Mouse (Mus musculus) heart, embryonic 15.5 days (tissue): ENCODE measurements around the gene Tfeb. TPM values are rescaled to one million over a fixed set of nuclear protein-coding genes. Genes with fewer than 3 reads are reported as not detected.

ENCODE experiments used
- ATAC-seq: fragments of 200-750 bp; cut with Nextera tagmentation; replicated peaks from 2 replicates; pipeline ENCODE4 v1.8.0; 2017; ENCODE audit warnings: low read depth, moderate TSS enrichment; ENCODE audit not compliant: insufficient number of reproducible peaks, insufficient read depth, low FRiP score
- H3K27ac ChIP-seq: fragments of 300-500 bp; sonication (generic); 2 replicates; pipeline ENCODE4 v1.5.1; 2015; ENCODE audit warnings: mild to moderate bottlenecking, inconsistent platforms
- H3K27me3 ChIP-seq: fragments of 300-500 bp; sonication (generic); 2 replicates; pipeline ENCODE4 v1.6.1; 2015; ENCODE audit warnings: inconsistent platforms
- H3K36me3 ChIP-seq: fragments of 300-500 bp; sonication (generic); 2 replicates; pipeline ENCODE4 v1.6.1; 2015; ENCODE audit warnings: mild to moderate bottlenecking, inconsistent platforms
- H3K4me1 ChIP-seq: fragments of 300-500 bp; sonication (generic); replicated peaks from 2 replicates; pipeline ENCODE4 v1.6.1; 2015; ENCODE audit warnings: inconsistent platforms
- H3K4me2 ChIP-seq: fragments of 300-500 bp; sonication (generic); 2 replicates; pipeline ENCODE4 v1.6.1; 2015; ENCODE audit warnings: inconsistent platforms, mild to moderate bottlenecking, moderate library complexity
- H3K4me3 ChIP-seq: fragments of 300-500 bp; sonication (generic); 2 replicates; pipeline ENCODE4 v1.5.1; 2015; ENCODE audit warnings: mild to moderate bottlenecking, inconsistent platforms
- H3K9ac ChIP-seq: fragments of 300-500 bp; sonication (generic); 2 replicates; pipeline ENCODE4 v1.6.1; 2015; ENCODE audit warnings: mild to moderate bottlenecking, inconsistent platforms
- H3K9me3 ChIP-seq: fragments of 300-500 bp; sonication (generic); replicated peaks from 2 replicates; pipeline ENCODE4 v1.6.1; 2016; ENCODE audit warnings: inconsistent platforms
- whole genome bisulfite sequencing: fragments of 180-500 bp; shearing (Covaris S2); methylation state at CpG from one replicate; pipeline ENCODE4 v1.1.7; 2015; ENCODE audit warnings: mixed read lengths; 5-methylcytosine and 5-hydroxymethylcytosine counted together
- polyA plus RNA-seq: library from polyadenylated mRNA; unstranded; fragments of >200 nt; fragmentation: Nextera tagmentation; extraction: Ambion mirVana; gene quantifications from 2 replicates; pipeline ENCODE4 v1.2.1, GENCODE M21; 2015

Tfeb gene
- polyA plus RNA-seq, 1 experiment from 2014 or later, result 24.9 TPM

GRCm38 (mm10) chr17:47757056-47757610 lies 20.3 kb downstream of the Tfeb start:
- Histone ChIP-seq H3K36me3 (no peaks in the 10 kb centered on the region), H3K4me2 (no peak overlapping the region), H3K27ac (peak overlapping the region; percentile 69), H3K9ac (no peak overlapping the region), H3K27me3 (no peaks in the 10 kb centered on the region), H3K4me3 (no peak overlapping the region), H3K4me1 (peaks cover 62% of the 10 kb centered on the region), H3K9me3 (no peaks in the 10 kb centered on the region)
- 80% methylated on average over 7 of the region's 7 CpGs for WGBS
- no peak for ATAC-seq

- Histone ChIP-seq H3K9me3 (no peaks in the 10 kb centered on the region), H3K4me3 (no peak overlapping the region), H3K4me1 (peaks cover 64% of the 10 kb centered on the region), H3K36me3 (no peaks in the 10 kb centered on the region), H3K4me2 (peak overlapping the region; percentile 53), H3K27me3 (no peaks in the 10 kb centered on the region), H3K27ac (peak overlapping the region; percentile 72), H3K9ac (peak overlapping the region; percentile 30; the same call in 1 of the 2 replicates)
- WGBS, result 46% methylated on average over 15 of the region's 15 CpGs
- peak; percentile 63 for ATAC-seq
These were observed 23.0 kb downstream of the Tfeb start for GRCm38 (mm10) chr17:47759702-47760410.

- H3K9me3 ChIP-seq, result no peaks in the 10 kb centered on the region
- H3K9ac ChIP-seq, result peak overlapping the region; percentile 38
- no peak for ATAC-seq
- peaks cover 54% of the 10 kb centered on the region for H3K4me1 ChIP-seq
- 70% methylated on average over 7 of the region's 7 CpGs for WGBS
- H3K4me2 ChIP-seq, result no peak overlapping the region; the same call in 1 of the 2 replicates
- H3K27me3 ChIP-seq, result no peaks in the 10 kb centered on the region
- no peak overlapping the region for H3K4me3 ChIP-seq
- no peaks in the 10 kb centered on the region for H3K36me3 ChIP-seq
- H3K27ac ChIP-seq, result peak overlapping the region; percentile 95
These were observed 25.2 kb downstream of the Tfeb start for GRCm38 (mm10) chr17:47762028-47762427.

GRCm38 (mm10) chr17:47762518-47763340 lies 25.9 kb downstream of the Tfeb start:
- Histone ChIP-seq H3K4me1 (peaks cover 54% of the 10 kb centered on the region), H3K4me3 (no peak overlapping the region), H3K27me3 (no peaks in the 10 kb centered on the region), H3K9me3 (no peaks in the 10 kb centered on the region), H3K9ac (peak overlapping the region; percentile 38), H3K4me2 (peak overlapping the region; percentile 27), H3K27ac (peak overlapping the region; percentile 95), H3K36me3 (no peaks in the 10 kb centered on the region)
- peak; percentile 89 for ATAC-seq
- 30% methylated on average over 13 of the region's 13 CpGs for WGBS

- Histone ChIP-seq H3K36me3 (no peaks in the 10 kb centered on the region), H3K4me1 (peaks cover 46% of the 10 kb centered on the region), H3K9ac (no peak overlapping the region), H3K9me3 (no peaks in the 10 kb centered on the region), H3K27ac (no peak overlapping the region), H3K27me3 (no peaks in the 10 kb centered on the region), H3K4me3 (no peak overlapping the region), H3K4me2 (no peak overlapping the region)
- 72% methylated on average over 4 of the region's 4 CpGs for WGBS
- no peak for ATAC-seq
These were observed 29.2 kb downstream of the Tfeb start for GRCm38 (mm10) chr17:47765986-47766385.

- Histone ChIP-seq H3K4me1 (peaks cover 45% of the 10 kb centered on the region), H3K27ac (no peak overlapping the region), H3K36me3 (no peaks in the 10 kb centered on the region), H3K4me2 (no peak overlapping the region), H3K27me3 (no peaks in the 10 kb centered on the region), H3K4me3 (no peak overlapping the region), H3K9me3 (no peaks in the 10 kb centered on the region), H3K9ac (no peak overlapping the region)
- WGBS, result 84% methylated on average over 6 of the region's 6 CpGs
- no peak for ATAC-seq
These were observed 29.7 kb downstream of the Tfeb start for GRCm38 (mm10) chr17:47766407-47767043.

DNA sequence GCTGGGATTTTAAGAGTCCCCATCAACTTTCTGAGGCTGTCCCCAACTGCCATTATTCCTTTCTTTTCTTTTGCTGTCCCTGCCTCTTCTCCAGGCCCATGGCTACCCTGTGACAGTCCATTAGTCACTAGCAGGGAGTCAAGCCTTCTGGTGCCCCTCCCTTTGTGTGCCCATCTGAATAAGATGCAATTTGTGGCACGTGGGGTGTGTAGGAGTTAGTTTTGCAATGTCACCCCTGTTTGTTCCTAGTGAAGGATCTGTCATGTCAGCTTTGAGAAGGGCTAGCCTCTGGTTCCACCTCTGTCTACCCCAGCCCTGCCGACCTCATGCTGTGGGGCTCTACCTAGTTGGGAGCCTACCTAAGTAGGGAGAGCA lies 30.2 kb downstream of the Tfeb start:
- no peaks in the 10 kb centered on the region for H3K36me3 ChIP-seq
- no peak overlapping the region for H3K4me3 ChIP-seq
- H3K27ac ChIP-seq, result no peak overlapping the region
- H3K4me1 ChIP-seq, result peaks cover 42% of the 10 kb centered on the region
- H3K9me3 ChIP-seq, result no peaks in the 10 kb centered on the region
- no peaks in the 10 kb centered on the region for H3K27me3 ChIP-seq
- ATAC-seq, result no peak
- H3K9ac ChIP-seq, result no peak overlapping the region
- no peak overlapping the region for H3K4me2 ChIP-seq
- 71% methylated on average over 2 of the region's 2 CpGs for WGBS

DNA sequence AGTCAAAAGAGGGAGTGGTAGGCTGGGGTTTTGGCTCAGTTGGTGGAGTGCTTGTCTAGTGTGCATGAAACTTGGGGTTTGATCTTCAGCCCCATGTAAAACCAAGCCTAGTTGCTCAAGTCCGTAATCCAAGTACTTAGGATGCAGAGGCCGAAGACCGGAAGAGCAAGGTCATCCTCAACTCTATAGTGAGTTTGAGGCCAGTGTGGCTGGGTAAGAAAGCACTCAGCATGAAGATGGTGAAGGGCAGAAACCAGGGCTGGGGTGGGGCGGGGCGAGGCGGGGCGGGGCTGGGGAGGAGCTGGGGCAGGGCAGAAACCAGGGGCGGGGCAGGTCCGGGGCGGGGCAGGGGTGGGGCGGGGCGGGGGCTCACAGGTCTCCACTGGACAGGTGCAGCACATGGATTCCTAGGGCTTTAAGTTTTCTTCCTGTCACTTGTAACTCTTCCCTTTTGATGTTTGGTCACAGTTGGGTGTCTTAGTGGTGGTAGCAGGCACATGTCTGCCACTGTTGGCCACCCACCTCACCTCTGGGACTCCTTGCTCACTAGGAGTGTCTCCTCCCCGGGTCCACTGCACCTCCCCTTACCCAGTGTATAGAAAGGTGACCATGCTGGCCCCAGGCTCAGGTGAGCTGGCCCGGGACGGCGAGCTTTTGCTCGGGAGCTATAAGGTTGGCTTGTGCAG lies 30.8 kb downstream of the Tfeb start:
- Histone ChIP-seq H3K4me1 (peaks cover 37% of the 10 kb centered on the region), H3K9ac (no peak overlapping the region), H3K9me3 (no peaks in the 10 kb centered on the region), H3K27me3 (no peaks in the 10 kb centered on the region), H3K27ac (no peak overlapping the region), H3K4me2 (no peak overlapping the region), H3K4me3 (no peak overlapping the region), H3K36me3 (no peaks in the 10 kb centered on the region)
- 48% methylated on average over 15 of the region's 17 CpGs for WGBS
- ATAC-seq, result no peak

DNA sequence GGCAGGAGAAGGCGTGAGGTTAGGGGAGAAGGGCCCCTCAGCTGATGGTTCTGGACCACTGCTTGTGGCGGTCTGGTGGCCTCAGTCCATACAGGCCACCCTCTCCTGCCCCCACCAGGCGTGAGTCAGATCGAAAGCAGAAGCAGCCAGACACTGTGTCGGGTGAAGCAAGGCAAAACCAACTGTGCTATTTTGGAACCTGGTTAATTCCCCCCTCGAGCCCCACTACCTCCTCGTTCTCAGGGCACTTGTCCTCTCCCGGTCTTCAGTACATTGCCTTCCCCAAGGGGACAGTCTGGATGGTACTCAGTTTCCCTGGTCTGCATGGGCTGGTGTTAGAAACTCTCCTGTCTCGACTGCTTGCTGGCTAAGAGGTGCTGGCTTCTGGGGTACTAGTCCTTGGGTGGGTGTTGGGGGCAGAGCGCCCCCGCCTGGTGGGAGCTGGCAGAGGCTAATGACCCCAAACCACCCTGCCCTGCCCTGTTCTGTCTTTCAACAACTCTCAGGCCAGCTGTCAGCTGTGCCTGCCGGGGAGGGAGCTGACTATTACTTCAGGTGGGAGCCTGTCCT lies 32.0 kb downstream of the Tfeb start:
- H3K27ac ChIP-seq, result no peak overlapping the region
- H3K36me3 ChIP-seq, result no peaks in the 10 kb centered on the region
- peak overlapping the region; percentile 31 for H3K4me2 ChIP-seq
- no peaks in the 10 kb centered on the region for H3K9me3 ChIP-seq
- WGBS, result 28% methylated on average over 12 of the region's 12 CpGs
- peaks cover 25% of the 10 kb centered on the region for H3K4me1 ChIP-seq
- no peak overlapping the region for H3K9ac ChIP-seq
- no peak for ATAC-seq
- no peaks in the 10 kb centered on the region for H3K27me3 ChIP-seq
- H3K4me3 ChIP-seq, result no peak overlapping the region

- H3K9me3 ChIP-seq, result no peaks in the 10 kb centered on the region
- H3K27ac ChIP-seq, result no peak overlapping the region
- H3K36me3 ChIP-seq, result no peaks in the 10 kb centered on the region
- no peak overlapping the region for H3K4me2 ChIP-seq
- no peak overlapping the region for H3K4me3 ChIP-seq
- peaks cover 22% of the 10 kb centered on the region for H3K4me1 ChIP-seq
- no peak overlapping the region for H3K9ac ChIP-seq
- ATAC-seq, result no peak
- no peaks in the 10 kb centered on the region for H3K27me3 ChIP-seq
- WGBS, result 78% methylated on average over 11 of the region's 11 CpGs
These were observed 32.8 kb downstream of the Tfeb start for GRCm38 (mm10) chr17:47769389-47770299.
